Mouse (Mus musculus) kidney, adult 2 months (tissue): ENCODE results near the gene Arhgap21. TPM values are rescaled to one million over a fixed set of nuclear protein-coding genes. Genes with fewer than 3 reads are reported as not detected.
A peak's percentile ranks its signal among the peaks of the same experiment; 100 is the strongest.

ENCODE experiments used
- DNase-seq: peaks from one replicate; pipeline ENCODE4 v3.0.0; 2021
- H3K27ac ChIP-seq: fragments of 200-500 bp; 2 replicates; pipeline ENCODE4 v1.5.1; 2012; ENCODE audit warnings: low read depth, low read length, control low read depth, inconsistent platforms; ENCODE audit not compliant: insufficient read depth
- H3K27me3 ChIP-seq: fragments of 200-500 bp; replicated peaks from 2 replicates; pipeline ENCODE4 v1.6.1; 2012; ENCODE audit warnings: mild to moderate bottlenecking, moderate library complexity, low read length, inconsistent platforms; ENCODE audit not compliant: control insufficient read depth, insufficient read depth
- H3K36me3 ChIP-seq: fragments of 200-500 bp; 2 replicates; pipeline ENCODE4 v1.6.1; 2012; ENCODE audit warnings: mild to moderate bottlenecking, moderate library complexity, low read length, inconsistent platforms; ENCODE audit not compliant: control insufficient read depth, insufficient read depth
- H3K4me1 ChIP-seq: fragments of 200-500 bp; 2 replicates; pipeline ENCODE4 v1.6.1; 2011; ENCODE audit warnings: low read length; ENCODE audit not compliant: control insufficient read depth, insufficient read depth
- H3K4me3 ChIP-seq: fragments of 200-500 bp; 2 replicates; pipeline ENCODE4 v1.5.1; 2011; ENCODE audit warnings: mild to moderate bottlenecking, low read depth, low read length, control low read depth; ENCODE audit not compliant: insufficient read depth
- CTCF ChIP-seq: fragments of 200-500 bp; conservative IDR thresholded peaks from 2 replicates; pipeline ENCODE4 v1.5.1; 2011; ENCODE audit warnings: low read depth, mild to moderate bottlenecking, control low read depth, low read length, moderate library complexity, mixed read lengths; ENCODE audit not compliant: insufficient read depth, insufficient read length
- POLR2A ChIP-seq: fragments of 200-500 bp; IDR thresholded peaks from one replicate; pipeline ENCODE4 v1.6.1; 2011; ENCODE audit warnings: low read depth, low read length, control low read depth
- WGBS: fragments of 180-500 bp; shearing (Covaris S2); methylation state at CpG from one replicate; pipeline ENCODE4 v1.1.7; 2018; 5-methylcytosine and 5-hydroxymethylcytosine counted together
- polyA plus RNA-seq: library from polyadenylated mRNA; depleted of rRNA; stranded (reverse); fragments of >200 nt; gene quantifications from 2 replicates; pipeline ENCODE4 v1.2.3, GENCODE M21; 2012

The Arhgap21 gene
- polyA plus RNA-seq, 1 experiment: 9.5 TPM

DNA sequence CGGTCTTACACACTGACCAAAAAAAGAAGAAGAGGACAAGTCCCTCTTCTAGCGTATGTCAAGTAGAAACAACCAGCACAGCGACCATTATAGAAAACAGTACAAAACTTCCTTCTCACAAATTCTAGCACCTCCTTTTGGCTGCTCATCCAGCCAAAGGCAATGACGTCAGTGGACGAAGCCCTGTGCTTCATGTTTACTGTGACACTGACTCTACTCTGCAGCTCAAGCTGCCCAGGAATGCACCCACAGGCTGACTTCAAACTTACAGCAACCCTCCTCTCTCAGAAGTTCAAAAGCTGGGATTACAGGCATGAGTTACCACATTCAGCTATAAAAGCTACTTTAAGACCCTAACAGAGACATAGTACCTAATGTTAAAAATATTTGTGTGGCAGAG, 72.2 kb downstream of the Arhgap21 start:
- Histone ChIP-seq H3K27me3 (no peaks in the 10 kb centered on the region), H3K36me3 (no peaks in the 10 kb centered on the region), H3K27ac (no peak overlapping the region), H3K4me3 (no peak overlapping the region), H3K4me1 (no peaks in the 10 kb centered on the region)
- no peak for TF ChIP-seq POLR2A
- no peak for TF ChIP-seq CTCF
- WGBS: 81% methylated on average over 5 of the region's 5 CpGs
- DNase-seq: no peak

DNA sequence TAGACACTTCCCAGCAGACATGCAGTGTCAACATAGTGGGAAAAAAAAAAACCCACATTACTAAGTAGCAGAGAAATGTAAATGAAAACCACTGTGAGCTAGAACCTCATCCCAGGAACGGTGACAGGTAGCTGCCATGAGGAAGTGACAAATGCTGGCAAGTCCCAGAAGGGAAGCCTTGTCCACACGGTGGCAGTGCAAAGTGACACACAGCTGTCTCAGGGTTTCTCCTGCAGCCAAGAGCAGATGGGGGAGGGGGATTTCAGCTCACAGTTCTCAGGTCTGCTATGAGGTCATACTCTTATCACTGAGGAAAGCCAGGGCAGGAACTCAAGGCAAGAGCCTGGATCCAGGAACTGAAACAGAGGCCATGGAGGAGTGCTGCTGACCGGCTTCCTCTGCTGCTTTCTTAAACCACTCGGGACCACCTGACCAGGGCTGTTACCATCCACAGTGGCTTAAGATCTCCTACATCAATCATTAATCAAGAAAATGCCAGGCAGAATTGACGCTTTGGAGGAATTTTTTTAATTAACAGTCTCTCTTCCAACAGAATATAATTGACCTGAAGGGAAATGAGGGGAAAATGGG, 74.5 kb downstream of the Arhgap21 start:
- Histone ChIP-seq H3K4me1 (no peaks in the 10 kb centered on the region), H3K36me3 (no peaks in the 10 kb centered on the region), H3K4me3 (no peak overlapping the region), H3K27ac (no peak overlapping the region), H3K27me3 (no peaks in the 10 kb centered on the region)
- peak; percentile 38 for DNase-seq
- TF ChIP-seq CTCF (peak; percentile 61), POLR2A (no peak)
- WGBS: 29% methylated on average over 5 of the region's 5 CpGs

DNA sequence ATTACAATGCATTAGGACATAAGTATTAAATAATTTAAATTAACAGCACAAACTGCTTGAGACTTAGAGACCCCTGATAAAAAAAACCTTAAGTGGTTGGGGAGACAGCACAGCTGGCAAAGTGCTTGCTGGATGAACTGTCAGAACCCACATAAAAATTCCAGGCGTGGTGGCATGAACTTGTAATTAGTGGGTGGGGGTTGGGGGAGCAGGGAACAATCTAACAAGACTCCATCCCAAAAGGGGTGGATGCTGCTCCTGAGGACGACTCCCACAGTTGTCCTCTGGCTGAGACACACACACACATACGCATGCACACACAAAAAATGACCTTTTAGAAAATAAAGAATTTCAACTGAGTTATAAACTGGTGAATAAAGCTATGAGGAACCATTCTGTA, 79.9 kb downstream of the Arhgap21 start:
- H3K27ac ChIP-seq: no peak overlapping the region
- no peaks in the 10 kb centered on the region for H3K36me3 ChIP-seq
- H3K27me3 ChIP-seq: no peaks in the 10 kb centered on the region
- DNase-seq: no peak
- 66% methylated on average over 3 of the region's 3 CpGs for WGBS
- H3K4me1 ChIP-seq: no peaks in the 10 kb centered on the region
- TF ChIP-seq CTCF (no peak), POLR2A (no peak)
- no peak overlapping the region for H3K4me3 ChIP-seq

DNA sequence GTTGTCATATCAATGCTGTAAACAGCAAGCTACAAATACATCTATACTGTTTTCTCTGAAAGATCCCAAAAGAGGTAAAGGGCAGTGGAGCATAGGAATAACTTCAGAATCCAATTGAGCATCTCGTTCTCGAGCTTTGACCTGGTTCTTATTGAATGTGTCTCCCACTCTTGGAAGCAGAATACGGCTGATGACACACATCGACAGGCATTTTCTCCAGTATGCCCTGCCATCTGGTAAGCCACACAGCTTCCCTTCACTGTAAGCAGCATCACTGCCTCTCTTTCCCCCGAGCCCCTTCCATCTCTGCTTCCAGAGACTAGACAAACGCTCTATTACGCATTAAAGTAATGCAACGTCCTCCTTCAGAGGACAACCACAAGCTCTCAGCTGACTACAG, 85.4 kb downstream of the Arhgap21 start:
- no peak overlapping the region for H3K4me3 ChIP-seq
- no peak for DNase-seq
- H3K27ac ChIP-seq: no peak overlapping the region
- peaks cover 2% of the 10 kb centered on the region for H3K36me3 ChIP-seq
- WGBS: 85% methylated on average over 8 of the region's 8 CpGs
- H3K4me1 ChIP-seq: no peaks in the 10 kb centered on the region
- H3K27me3 ChIP-seq: no peaks in the 10 kb centered on the region
- TF ChIP-seq CTCF (no peak), POLR2A (no peak)

DNA sequence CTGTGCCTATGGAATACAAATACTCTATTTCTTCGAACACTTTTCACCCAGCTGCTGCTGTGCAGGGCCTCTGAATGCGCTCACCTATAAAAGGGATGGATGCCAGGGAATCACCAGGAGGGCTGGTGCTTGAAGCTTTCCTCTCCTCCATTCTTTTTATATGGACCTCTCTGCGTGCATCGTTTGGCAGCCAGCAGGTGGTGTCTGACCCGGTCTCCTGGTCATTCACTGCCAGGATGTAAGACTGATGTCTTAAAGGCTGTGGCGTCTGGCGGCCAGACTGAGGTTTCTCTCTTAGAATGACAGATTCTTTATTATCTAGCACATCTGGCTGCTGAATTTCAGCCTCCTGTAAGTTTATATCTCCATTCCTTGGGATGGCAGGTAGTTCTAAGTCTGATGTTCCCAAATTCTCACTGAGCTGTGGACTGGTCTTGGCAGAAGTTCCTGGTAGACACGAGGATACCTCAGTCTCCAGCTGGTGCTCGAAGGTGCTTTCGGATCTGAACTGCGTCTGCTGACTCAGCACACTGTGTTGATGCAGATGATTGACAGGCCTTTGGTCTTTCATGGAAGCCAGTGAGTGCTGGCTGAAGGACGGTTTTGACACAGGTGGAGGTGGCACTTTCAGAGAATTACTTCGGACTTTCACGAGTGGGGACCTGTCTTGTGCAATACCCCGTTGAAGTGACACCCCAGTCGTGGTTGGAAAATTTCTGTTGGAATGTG, 88.6 kb downstream of the Arhgap21 start:
- H3K27me3 ChIP-seq: no peaks in the 10 kb centered on the region
- TF ChIP-seq POLR2A (no peak), CTCF (no peak)
- peaks cover 2% of the 10 kb centered on the region for H3K36me3 ChIP-seq
- WGBS: 81% methylated on average over 16 of the region's 16 CpGs
- H3K4me3 ChIP-seq: no peak overlapping the region
- H3K27ac ChIP-seq: no peak overlapping the region
- no peaks in the 10 kb centered on the region for H3K4me1 ChIP-seq
- DNase-seq: no peak

DNA sequence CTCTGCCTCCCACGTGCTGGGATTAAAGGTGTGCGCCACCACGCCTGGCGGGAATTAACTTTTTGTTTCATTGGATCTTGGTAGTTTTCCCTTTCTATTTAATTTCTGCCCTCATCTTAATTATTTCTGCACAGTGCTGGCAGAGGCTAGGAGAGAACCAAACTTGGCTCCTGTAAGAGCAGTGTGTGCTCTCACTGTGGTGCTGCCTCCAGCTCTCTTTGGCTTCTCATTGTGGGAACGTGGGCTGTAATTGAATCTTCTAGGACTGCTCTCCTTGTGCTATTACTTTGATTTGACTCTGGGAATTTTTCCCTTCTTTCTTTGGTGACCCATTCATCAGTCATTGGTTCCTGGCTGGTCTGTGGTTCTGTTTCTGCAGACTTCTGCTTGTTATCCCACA, 94.1 kb downstream of the Arhgap21 start:
- WGBS: 97% methylated on average over 5 of the region's 5 CpGs
- Histone ChIP-seq H3K36me3 (no peaks in the 10 kb centered on the region), H3K4me1 (no peaks in the 10 kb centered on the region), H3K4me3 (no peak overlapping the region), H3K27me3 (no peaks in the 10 kb centered on the region), H3K27ac (no peak overlapping the region)
- DNase-seq: no peak
- TF ChIP-seq CTCF: no peak
- no peak for TF ChIP-seq POLR2A

DNA sequence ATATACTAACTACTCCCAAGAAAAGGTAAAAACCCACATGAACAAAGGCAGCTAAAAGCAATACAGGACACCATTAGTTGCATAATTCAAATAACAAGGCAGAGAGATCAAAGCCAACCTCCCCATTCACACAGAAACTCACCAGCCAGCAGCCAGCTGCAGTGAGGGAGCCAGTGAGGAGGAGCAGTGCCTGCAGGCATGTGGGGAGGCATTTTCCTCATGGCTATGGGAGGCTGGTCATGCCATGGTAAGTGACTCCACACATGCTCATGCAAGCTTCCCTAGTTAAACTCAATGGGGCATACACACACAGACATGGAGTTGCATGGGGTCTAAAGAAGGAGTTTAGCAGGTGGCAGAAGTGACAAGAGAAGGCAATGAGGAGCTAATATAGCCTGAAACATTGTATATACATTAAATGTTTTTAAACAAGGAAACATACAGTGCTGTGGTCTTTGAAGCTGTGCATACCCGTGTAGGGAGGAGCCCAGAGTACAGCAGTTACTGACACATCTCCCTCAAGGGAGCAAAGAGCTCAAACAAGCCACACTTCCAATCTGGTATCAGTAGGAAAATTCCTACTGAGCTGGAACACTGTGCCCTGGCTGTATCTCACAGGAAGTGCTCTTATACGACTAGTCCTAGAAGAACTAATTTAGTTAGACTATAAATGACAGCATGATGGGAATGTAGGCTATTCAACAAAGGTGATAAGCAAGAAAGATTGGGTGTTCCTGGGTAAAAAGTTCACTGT, 99.3 kb downstream of the Arhgap21 start:
- DNase-seq: no peak
- no peaks in the 10 kb centered on the region; the same call in 1 of the 2 replicates for H3K4me1 ChIP-seq
- WGBS: 41% methylated on average over 2 of the region's 2 CpGs
- no peak overlapping the region for H3K4me3 ChIP-seq
- no peak overlapping the region for H3K27ac ChIP-seq
- H3K36me3 ChIP-seq: no peaks in the 10 kb centered on the region
- H3K27me3 ChIP-seq: no peaks in the 10 kb centered on the region
- TF ChIP-seq CTCF (no peak), POLR2A (no peak)
